Mouse (Mus musculus) neural tube, embryonic 11.5 days (tissue): Measurements from ENCODE around the gene Bmp2k. TPM values are rescaled to one million over a fixed set of nuclear protein-coding genes. Genes with fewer than 3 reads are reported as not detected.

ENCODE experiments used
- ATAC-seq: fragments of 200-750 bp; cut with Nextera tagmentation; 2 replicates; pipeline ENCODE4 v1.8.0; 2017; ENCODE audit warnings: moderate number of reproducible peaks, mild to moderate bottlenecking, moderate TSS enrichment, moderate library complexity; ENCODE audit not compliant: insufficient read depth, low FRiP score, low TSS enrichment
- DNase-seq: peaks from one replicate; pipeline ENCODE4 v3.0.0-alpha.2; 2015; ENCODE audit warnings: low spot score
- H3K27ac ChIP-seq: fragments of 300-500 bp; sonication (generic); 2 replicates; pipeline ENCODE4 v1.5.1; 2014; ENCODE audit warnings: low read depth, mild to moderate bottlenecking, low read length
- H3K27me3 ChIP-seq: fragments of 300-500 bp; sonication (generic); 2 replicates; pipeline ENCODE4 v1.6.1; 2014; ENCODE audit warnings: mild to moderate bottlenecking, low read length, mixed read lengths; ENCODE audit not compliant: control insufficient read depth, insufficient read depth
- H3K36me3 ChIP-seq: fragments of 300-500 bp; sonication (generic); 2 replicates; pipeline ENCODE4 v1.6.1; 2014; ENCODE audit warnings: mild to moderate bottlenecking, low read length, moderate library complexity, mixed read lengths; ENCODE audit not compliant: control insufficient read depth, insufficient read depth
- H3K4me1 ChIP-seq: fragments of 300-500 bp; sonication (generic); 2 replicates; pipeline ENCODE4 v1.6.1; 2014; ENCODE audit warnings: low read length, mixed read lengths; ENCODE audit not compliant: control insufficient read depth, insufficient read depth
- H3K4me2 ChIP-seq: fragments of 300-500 bp; sonication (generic); 2 replicates; pipeline ENCODE4 v1.6.1; 2014; ENCODE audit warnings: low read depth, mild to moderate bottlenecking, moderate library complexity
- H3K4me3 ChIP-seq: fragments of 300-500 bp; sonication (generic); 2 replicates; pipeline ENCODE4 v1.5.1; 2014; ENCODE audit warnings: low read depth, low read length
- H3K9ac ChIP-seq: fragments of 300-500 bp; sonication (generic); 2 replicates; pipeline ENCODE4 v1.6.1; 2014; ENCODE audit warnings: mild to moderate bottlenecking, low read length
- H3K9me3 ChIP-seq: fragments of 300-500 bp; sonication (generic); 2 replicates; pipeline ENCODE4 v1.6.1; 2016; ENCODE audit warnings: low read length; ENCODE audit not compliant: control insufficient read depth
- WGBS: fragments of 180-500 bp; shearing (Covaris S2); extraction: QIAGEN DNeasy Blood & Tissue Kit; methylation state at CpG from one replicate; pipeline ENCODE4 v1.1.7; 2014; 5-methylcytosine and 5-hydroxymethylcytosine counted together
- polyA plus RNA-seq: library from polyadenylated mRNA; unstranded; fragments of >200 nt; fragmentation: Nextera tagmentation; extraction: Ambion mirVana; gene quantifications from 2 replicates; pipeline ENCODE4 v1.2.1, GENCODE M21; 2014

The Bmp2k gene
- polyA plus RNA-seq, 1 experiment from 2014 or later: 11.2 TPM

DNA sequence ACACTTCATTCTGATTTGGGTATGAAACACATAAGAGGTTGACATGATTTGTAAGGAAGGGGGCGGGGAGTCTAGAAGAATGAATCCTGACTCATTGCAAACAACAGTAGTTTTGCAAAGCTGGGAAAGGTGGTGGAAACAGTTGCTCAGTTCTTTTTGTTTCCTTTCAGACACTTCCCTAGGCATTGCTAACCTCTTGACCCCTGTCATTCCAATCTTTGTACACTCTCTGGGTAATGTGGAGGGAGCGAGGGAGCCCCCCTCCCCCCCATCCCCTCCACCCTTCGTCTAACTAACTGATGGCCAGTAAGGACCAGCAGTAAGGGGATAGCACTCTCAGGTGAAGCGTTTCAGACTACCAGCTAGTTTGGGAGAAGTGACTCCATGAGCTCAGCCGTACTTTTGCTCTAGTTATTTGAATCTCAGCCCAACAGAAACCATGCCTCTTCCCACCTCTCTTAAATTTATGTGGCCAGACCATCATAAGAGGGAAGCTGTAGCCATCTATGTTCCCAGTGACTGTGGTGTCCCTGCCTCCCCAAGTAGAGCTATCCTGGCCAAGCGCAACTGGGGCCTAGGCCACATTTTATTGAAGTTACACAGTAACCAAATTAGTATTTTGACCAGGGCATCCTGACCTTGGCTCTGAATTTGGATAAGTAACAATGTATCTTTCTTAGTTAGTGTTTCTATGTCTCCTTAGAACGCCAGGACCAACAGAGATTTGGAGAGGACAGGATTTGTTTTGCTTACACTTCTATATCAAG, 27.6 kb upstream of the Bmp2k start:
- DNase-seq: no peak
- 45% methylated on average over 7 of the region's 7 CpGs for WGBS
- no peak overlapping the region for H3K4me2 ChIP-seq

DNA sequence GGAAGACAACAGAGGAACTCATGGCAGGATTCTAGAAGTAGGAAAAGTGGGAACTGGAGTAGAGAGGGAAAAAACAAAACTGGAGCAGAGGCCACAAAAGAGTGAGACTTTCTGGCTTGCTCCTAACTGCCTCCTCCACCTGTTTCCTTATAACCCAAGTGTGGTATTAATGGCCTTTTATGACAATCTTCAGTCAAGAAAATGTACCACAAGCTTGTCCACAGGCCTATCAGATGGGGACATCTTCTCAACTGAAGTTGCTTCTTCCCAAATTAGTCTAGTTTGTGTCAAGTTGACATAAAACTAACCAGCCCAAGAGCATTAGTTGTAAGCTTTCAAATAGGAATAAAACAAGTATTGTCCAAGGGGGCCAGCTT, 27.0 kb upstream of the Bmp2k start:
- DNase-seq: no peak
- Histone ChIP-seq H3K27me3 (no peaks in the 10 kb centered on the region), H3K27ac (no peak overlapping the region), H3K9me3 (no peaks in the 10 kb centered on the region), H3K4me1 (no peaks in the 10 kb centered on the region), H3K9ac (no peak overlapping the region), H3K4me2 (no peak overlapping the region), H3K4me3 (no peak overlapping the region), H3K36me3 (no peaks in the 10 kb centered on the region)
- ATAC-seq: no peak

More for the DNA sequence above, 27.6 kb upstream of the Bmp2k start:
- Histone ChIP-seq H3K27ac (no peak overlapping the region), H3K9me3 (no peaks in the 10 kb centered on the region), H3K9ac (no peak overlapping the region), H3K36me3 (no peaks in the 10 kb centered on the region), H3K27me3 (no peaks in the 10 kb centered on the region), H3K4me1 (no peaks in the 10 kb centered on the region), H3K4me3 (no peak overlapping the region)
- ATAC-seq: no peak

DNA sequence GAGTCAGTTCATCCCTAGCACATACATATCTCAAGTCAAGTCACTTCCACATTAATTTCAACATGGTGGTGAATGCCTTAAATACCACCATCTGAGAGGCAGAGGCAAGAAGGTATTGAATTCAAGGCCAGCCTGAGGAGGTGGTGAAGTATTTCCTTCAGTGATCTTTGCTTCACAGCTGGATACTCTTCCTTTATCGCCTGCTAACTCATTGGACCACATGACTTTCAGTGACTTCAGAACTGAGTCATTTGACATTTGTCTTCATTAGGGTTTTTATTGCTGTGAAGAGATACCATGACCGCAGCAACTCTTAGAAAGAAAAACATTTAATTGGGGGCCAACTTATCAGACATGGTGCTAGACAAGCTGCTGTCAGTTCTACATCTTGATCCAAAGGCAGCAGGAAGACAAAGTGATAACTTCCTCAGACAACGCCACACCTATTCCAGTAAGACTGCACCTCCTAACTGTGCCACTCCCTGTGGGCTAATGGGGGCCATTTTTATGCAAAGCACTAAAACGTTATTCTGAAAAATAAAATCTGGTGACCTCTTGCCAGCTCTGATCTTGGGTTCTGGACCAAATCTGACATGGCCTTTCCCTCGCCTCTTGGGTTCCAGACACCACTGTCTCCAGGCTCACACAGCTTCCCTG, 24.9 kb upstream of the Bmp2k start:
- Histone ChIP-seq H3K9me3 (no peaks in the 10 kb centered on the region), H3K36me3 (no peaks in the 10 kb centered on the region), H3K27ac (no peak overlapping the region), H3K9ac (no peak overlapping the region), H3K27me3 (no peaks in the 10 kb centered on the region), H3K4me1 (no peaks in the 10 kb centered on the region), H3K4me2 (no peak overlapping the region), H3K4me3 (no peak overlapping the region)
- DNase-seq (no peak), ATAC-seq (no peak)
- WGBS: 80% methylated on average over 5 of the region's 5 CpGs

DNA sequence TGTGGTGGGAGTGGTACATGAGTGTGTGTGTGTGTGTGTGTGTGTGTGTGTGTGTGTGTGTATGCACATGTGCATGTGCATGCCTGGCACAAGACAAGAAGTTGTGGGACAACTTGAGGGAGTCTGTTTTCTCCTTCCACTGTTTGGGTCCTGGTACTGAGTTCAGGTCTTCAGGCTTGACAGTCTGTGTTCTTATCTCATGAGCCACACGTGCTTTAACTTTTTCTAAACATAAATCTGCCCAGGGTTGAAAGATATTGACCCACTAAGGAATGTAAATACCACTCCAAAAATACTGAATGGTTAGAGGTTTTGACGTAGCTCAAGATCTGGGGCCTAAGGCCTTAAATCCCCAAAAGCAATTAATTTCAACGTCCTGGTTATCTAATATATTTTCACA, 23.8 kb upstream of the Bmp2k start:
- no peaks in the 10 kb centered on the region for H3K4me1 ChIP-seq
- H3K27me3 ChIP-seq: no peaks in the 10 kb centered on the region
- no peaks in the 10 kb centered on the region for H3K9me3 ChIP-seq
- H3K36me3 ChIP-seq: no peaks in the 10 kb centered on the region
- no peak overlapping the region for H3K9ac ChIP-seq
- H3K27ac ChIP-seq: no peak overlapping the region
- DNase-seq: no peak
- H3K4me3 ChIP-seq: no peak overlapping the region
- no peak for ATAC-seq
- no peak overlapping the region for H3K4me2 ChIP-seq
- 74% methylated on average over 3 of the region's 3 CpGs for WGBS

DNA sequence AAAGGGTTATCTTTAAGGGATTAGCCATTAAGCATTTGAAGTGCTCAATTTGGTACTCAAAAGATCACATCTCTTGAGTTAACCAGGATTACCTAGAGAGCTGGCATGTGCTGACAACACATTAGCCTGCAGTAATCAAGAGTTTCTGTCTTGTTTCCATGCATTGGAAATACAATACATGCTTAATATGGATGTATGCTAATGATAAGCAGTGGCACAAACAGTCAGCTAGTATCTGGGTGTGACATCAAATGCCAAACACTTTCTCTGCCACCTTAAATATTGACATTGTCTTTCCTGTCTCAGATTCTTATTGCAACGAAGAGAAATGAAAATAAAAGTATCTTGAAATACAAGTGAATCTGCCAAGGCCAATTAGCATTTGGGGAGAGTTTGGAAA, 22.8 kb upstream of the Bmp2k start:
- Histone ChIP-seq H3K27me3 (no peaks in the 10 kb centered on the region), H3K4me3 (no peak overlapping the region), H3K27ac (no peak overlapping the region), H3K9me3 (no peaks in the 10 kb centered on the region), H3K4me2 (no peak overlapping the region), H3K9ac (no peak overlapping the region), H3K4me1 (no peaks in the 10 kb centered on the region), H3K36me3 (no peaks in the 10 kb centered on the region)
- WGBS: 69% methylated on average over 1 of the region's 1 CpGs
- ATAC-seq: no peak
- no peak for DNase-seq

DNA sequence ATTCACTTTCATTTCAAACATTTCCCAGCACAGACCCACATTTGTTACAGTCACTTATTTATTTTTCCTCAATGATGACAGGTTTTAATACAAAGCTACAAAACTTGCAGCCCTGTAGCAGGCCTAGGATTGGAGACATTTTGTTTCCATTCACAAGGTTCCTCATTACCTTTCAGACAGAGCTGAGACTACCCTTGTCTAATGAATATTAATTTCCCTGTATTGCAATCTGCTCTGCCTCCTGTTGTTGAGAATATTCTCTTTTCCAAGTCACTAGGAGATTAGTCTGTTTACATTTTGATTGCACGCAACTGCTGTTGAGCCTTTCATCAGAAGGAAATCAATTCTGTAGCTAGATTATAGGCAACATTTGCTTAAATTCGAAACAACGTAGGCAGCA, 22.4 kb upstream of the Bmp2k start:
- H3K27me3 ChIP-seq: no peaks in the 10 kb centered on the region
- no peaks in the 10 kb centered on the region for H3K9me3 ChIP-seq
- no peak overlapping the region for H3K9ac ChIP-seq
- no peak for DNase-seq
- no peaks in the 10 kb centered on the region for H3K36me3 ChIP-seq
- no peak for ATAC-seq
- H3K27ac ChIP-seq: no peak overlapping the region
- H3K4me1 ChIP-seq: no peaks in the 10 kb centered on the region
- no peak overlapping the region for H3K4me3 ChIP-seq
- 90% methylated on average over 3 of the region's 3 CpGs for WGBS
- no peak overlapping the region for H3K4me2 ChIP-seq

DNA sequence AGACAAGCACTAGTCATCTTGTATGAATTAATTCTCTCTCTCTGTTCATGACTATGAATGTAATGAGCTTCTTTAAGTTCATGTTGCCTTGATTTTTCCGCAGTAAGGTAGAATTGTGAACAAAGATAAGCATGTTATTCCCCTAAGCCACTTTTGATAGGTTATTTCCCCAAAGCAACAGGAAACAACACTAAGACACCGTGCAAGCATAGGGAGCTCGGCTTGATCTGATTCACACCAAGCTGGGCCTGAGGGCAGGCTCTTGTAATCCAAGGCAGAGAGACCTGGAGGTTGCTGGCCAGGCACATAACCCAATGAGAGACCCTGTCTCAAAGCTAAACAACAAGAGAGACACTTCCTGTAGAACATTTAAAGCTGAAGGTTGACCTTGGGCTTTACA, 21.3 kb upstream of the Bmp2k start:
- Histone ChIP-seq H3K9me3 (no peaks in the 10 kb centered on the region), H3K27me3 (no peaks in the 10 kb centered on the region), H3K9ac (no peak overlapping the region), H3K36me3 (no peaks in the 10 kb centered on the region), H3K4me3 (no peak overlapping the region), H3K4me2 (no peak overlapping the region), H3K4me1 (no peaks in the 10 kb centered on the region), H3K27ac (no peak overlapping the region)
- no peak for DNase-seq
- 97% methylated on average over 3 of the region's 3 CpGs for WGBS
- no peak for ATAC-seq

DNA sequence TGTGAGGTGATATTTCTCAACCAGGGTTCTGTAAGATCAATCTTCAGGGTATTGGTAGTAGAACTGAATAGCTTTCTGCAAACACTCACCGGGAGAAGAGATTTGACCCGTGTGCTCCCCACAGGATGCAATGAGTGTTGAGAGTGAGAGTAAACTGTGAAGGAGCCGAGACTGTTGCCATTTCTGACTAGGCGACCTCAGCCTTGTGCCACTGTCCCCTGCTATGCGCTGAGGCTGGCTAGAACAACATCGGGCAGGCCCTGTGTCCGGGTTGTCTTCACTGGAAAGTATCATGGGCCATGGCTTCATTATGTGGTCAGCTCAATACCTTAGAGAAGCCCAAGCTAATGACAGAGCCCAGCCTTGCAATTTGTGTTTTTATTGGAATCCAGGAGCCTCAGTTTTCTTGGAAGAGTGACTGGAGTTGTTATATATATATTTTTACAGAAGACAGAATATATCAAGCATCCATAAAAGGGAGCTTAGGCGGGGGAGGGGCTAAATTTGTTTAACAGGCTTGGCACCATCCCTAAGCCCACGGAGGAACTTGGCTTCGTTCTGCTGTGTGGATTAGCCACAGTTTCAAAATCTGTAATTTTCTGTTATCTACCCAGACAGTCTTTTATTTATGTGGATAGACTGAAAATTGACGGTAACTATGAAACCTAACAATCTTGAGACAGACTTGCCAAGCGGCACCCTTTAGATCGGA, 18.0 kb upstream of the Bmp2k start:
- H3K36me3 ChIP-seq: no peaks in the 10 kb centered on the region
- no peaks in the 10 kb centered on the region for H3K27me3 ChIP-seq
- 48% methylated on average over 13 of the region's 13 CpGs for WGBS
- H3K27ac ChIP-seq: no peak overlapping the region
- H3K4me2 ChIP-seq: no peak overlapping the region
- H3K9ac ChIP-seq: no peak overlapping the region
- DNase-seq (no peak), ATAC-seq (no peak)
- no peaks in the 10 kb centered on the region for H3K4me1 ChIP-seq
- H3K9me3 ChIP-seq: no peaks in the 10 kb centered on the region
- no peak overlapping the region for H3K4me3 ChIP-seq
